Mouse (Mus musculus) thymus, postnatal 36 days (tissue): ENCODE results near the gene Olfr324.

Experiments used
- DNase-seq, 2 experiments: peaks; one replicate each; pipeline ENCODE4 v3.0.0; 2022; ENCODE audit warnings: mixed read lengths in 2 of 2

Gene Olfr324

GRCm38 (mm10) chr11:58636376-58636977 is 41.6 kb downstream of the Olfr324 start:
- peak; percentile 51 to 54 for DNase-seq

- DNase-seq: no peak
Observed at GRCm38 (mm10) chr11:58638176-58638701, 43.3 kb downstream of the Olfr324 start.

- no peak for DNase-seq
Observed at GRCm38 (mm10) chr11:58640272-58640867, 45.5 kb downstream of the Olfr324 start, which contains the start of gene Trim58. Gene Trim58 (plus strand): TSS chr11:58640465.

- DNase-seq: no peak
Observed at GRCm38 (mm10) chr11:58641057-58641456, 46.1 kb downstream of the Olfr324 start.

GRCm38 (mm10) chr11:58641638-58642358 is 46.9 kb downstream of the Olfr324 start:
- no peak for DNase-seq

- DNase-seq: peak; percentile 58 to 61
Observed at GRCm38 (mm10) chr11:58643350-58643749, 48.4 kb downstream of the Olfr324 start.
